Mouse (Mus musculus) right cerebral cortex, adult 2 months (tissue): ENCODE measurements around the gene Fam83f.

ENCODE experiments used
- DNase-seq, 2 experiments: peaks; one replicate each; pipeline ENCODE4 v3.0.0; 2021 to 2022; ENCODE audit warnings: low spot score in 2 of 2

Fam83f gene

DNA sequence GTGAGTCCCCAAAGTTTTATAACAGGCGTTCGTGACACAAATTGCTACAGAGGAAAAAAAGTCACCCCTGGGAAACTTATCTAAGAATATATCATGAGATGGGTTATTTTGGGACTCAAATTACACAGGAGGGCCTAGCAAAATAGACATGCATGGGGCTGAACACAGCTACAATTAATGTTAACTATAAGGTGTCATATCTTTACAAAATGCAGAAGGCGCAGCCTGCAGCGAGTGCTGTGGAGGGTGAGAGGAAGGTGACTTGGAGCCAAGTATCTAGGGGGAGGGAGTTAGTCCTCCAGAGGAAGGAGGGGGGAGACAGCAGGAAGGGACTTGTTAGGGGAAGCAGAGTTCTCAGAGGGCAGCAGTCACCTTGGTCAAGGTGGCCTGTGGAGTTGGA is 7.2 kb upstream of the Fam83f start:
- DNase-seq, result no peak

DNA sequence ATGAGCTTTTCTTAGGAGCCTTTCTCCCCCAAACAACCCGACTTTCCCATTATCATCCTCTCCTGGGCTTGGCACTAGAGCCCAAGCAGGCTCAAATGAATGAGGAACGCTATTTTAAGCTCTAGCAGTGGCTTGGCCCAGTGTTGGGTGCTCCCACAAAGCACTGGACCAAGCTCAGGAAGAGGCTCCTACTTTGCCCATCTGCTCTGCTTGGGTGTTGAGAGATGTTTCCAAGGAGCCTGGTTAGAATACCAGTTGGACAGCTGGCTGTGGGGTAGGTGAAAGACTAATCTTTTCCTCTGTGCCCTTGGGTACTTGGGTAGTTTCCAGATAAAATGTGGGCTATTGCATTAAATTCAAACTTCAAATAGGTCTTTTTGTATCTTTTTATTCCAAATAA is 1.2 kb downstream of the Fam83f start:
- no peak for DNase-seq

DNA sequence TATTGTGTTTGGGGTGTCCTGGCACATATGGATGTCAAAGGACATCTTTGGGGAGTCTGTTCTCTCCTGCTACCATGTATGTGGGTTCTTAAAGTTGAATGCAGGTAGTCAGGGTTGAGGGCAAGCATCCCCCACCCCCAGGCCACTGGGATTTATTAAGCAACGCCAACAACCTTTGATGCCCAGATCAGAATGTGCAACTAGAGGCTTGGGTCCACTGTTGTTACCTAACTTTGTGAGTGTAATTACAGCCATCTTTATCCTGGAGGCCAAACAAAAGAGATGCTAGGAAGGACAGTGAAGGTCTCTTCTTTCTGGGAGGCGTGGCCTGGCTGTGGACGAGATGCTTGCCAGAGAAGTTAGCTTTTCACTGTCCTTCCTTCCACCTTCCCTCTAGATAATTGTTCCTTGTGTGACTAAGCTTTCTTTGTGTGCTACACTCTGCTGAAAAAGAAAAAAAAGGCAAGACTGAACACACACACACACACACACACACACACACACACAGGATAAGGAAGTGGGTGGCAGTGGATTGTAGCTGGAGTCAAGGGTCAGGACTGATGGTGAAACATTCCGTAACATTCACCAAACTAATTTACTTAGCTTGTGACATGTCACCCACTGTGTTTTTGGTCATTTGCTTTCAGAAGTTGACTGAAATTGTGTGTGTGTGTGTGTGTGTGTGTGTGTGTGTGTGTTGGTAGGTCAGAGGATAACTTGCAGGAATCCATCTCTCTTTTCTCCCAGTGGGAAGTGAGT is 1.9 kb downstream of the Fam83f start:
- no peak for DNase-seq

DNA sequence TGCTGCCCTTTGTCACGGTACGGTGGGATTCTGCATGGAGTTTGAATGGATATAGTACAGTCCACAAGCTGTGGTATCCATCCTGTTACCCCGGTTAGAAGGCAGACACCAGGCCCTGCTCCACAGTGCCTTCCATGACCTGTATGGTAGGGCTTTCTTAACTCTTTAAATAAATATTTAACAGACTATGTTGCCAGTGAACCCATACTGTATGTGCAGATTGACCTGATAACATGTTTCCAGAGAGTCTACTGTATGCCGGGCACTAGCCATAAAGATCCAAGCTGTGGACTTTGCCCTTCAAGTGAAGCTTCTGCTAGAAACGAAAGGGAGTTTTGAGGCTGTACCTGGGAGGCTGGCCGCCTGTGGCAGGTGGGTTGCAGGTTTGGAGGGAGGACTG is 3.1 kb downstream of the Fam83f start:
- DNase-seq, result no peak

DNA sequence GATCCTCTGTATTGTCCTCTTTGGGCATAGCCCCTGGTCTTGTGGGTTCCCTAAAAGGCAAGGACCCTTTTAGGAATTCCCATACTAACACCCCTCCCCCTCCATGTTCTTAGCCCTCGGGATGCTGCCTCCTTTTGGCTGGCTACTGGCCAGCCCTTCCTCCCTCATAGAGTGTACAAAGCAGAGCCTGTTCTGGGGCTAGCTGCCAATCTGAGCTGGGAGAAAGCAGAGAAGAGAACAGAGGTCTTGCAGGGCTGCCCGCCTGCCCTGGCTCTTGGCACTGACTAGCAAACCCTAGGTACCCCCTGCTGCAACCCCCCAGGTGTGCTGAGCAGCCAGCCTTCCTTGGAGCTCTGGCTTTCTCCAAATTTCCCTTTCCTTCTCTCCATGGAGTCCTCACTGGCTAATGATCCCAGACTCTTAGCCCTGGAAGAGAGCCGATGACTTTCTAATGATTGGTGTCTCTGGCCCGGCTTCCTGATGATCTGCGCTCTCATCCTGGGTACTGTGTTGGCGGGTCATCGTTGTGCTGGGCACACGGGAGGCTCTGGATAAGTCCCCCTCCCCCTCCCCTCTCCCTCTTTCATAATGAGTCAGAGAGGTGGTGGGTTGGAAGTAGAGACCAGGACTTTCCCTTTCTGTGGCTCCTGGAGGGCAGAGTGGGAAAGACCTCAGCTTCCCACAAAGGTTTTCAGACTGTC is 8.0 kb downstream of the Fam83f start:
- DNase-seq, result peak in 1 of 2 experiments; percentile 43

DNA sequence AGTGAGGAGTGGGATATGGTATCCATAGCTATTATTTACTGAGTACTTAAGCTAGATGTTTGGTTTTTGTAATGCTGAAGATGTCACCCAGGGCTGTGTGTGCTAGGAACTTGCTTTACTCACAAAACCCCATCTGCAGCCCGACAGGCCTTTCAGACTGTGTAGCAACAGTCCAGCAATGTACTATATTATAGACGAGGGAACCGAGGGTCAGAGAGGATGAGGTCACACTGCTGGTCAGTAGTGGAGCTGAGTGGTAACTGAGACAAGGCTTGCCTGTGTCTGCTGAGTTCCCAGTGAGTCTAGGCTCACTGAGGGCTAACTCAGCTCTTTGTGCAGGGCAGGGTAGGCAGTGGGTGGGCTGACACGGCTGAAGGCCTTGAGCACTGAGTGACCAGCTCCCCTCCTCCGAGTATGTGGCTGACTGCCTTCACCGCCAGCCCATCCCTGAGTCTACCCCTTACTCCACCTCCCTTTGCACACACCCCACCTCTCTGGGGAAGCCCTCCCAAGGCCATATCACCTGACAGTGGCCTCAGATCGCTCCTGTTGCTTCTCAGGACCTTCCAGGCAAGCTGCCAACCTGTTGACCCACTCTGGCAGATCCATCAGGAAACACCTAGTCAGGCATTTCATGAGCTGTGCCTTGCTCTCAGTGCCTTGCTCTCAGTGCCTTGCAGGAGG is 8.8 kb downstream of the Fam83f start:
- no peak for DNase-seq

DNA sequence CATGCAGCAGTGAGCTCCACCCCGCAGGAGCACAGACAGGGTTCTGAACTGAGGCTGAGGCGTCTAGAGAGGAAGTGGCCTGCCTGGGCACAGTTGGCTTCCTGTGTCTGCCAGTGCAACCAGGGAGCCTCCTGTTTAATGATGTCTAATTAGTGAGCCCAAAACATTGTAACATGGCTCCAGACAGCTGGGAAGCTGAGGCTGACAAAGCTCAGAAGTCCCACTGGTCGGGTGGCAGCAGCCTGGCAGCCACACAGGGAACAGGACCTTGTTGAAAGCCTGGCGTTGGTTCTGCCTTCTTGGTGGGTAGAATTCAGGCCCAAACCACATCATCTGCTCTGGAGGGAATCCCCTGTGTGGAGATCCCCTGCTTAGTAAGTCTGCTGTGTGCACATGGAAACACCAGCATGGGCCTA is 9.8 kb downstream of the Fam83f start:
- DNase-seq, result no peak

DNA sequence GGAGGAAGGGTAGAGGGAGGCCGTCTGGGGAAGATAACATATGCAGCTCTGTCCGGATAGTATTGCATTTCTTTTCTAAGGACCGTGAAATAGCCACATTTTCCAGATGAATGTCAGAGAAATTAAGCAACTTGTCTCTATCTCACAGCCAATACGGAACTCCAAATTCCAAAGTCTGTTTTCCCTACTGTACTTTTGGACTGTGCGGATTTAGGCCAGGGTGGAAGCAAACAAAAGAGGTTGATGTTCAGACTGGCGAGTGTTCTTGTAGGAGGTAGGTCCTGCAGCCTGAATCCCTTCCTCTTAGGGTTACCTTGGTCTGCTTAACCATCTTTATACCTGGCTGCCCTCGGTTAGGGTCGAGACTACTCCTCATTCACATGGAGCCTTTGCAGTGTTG is 10.7 kb downstream of the Fam83f start:
- no peak for DNase-seq

DNA sequence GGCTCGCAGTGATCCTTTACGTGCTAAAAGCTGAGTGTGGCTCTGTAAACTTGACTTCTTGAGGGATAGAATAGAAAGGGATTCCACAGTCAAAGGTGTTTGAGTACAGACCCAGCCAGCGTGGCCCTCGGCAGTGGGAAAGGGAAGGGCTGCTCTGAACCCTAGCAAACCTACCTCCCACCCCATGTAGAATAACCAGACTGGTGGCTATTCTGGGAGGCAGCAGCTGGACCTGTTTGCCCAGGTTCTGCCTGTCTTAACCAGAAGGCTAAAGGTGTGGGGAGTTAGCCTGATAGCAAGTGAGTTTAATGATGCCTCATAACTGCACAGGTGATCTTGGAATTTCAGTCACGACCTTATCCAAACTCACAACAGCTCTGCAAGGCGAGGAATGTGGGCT is 11.5 kb downstream of the Fam83f start:
- no peak for DNase-seq

DNA sequence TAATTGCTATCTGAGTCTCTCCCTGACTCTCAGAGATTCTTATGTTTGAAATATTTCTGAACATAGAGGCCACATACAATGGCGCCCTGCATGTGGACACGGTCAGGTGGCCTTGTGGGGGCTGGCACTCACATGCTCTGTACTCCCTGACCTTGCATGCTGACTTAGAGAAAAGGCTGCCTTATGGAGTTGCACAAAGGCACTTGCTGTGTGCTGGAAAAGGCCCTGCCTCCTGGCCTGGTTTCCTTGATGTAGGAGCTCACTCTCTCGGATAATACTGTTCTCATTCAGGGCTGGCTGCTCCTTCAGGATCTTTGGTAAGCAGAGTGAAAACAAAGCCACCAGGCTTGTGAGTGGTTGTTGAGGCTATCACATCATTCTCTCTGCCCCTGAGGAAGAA is 12.3 kb downstream of the Fam83f start:
- DNase-seq, result peak in 1 of 2 experiments; percentile 22

DNA sequence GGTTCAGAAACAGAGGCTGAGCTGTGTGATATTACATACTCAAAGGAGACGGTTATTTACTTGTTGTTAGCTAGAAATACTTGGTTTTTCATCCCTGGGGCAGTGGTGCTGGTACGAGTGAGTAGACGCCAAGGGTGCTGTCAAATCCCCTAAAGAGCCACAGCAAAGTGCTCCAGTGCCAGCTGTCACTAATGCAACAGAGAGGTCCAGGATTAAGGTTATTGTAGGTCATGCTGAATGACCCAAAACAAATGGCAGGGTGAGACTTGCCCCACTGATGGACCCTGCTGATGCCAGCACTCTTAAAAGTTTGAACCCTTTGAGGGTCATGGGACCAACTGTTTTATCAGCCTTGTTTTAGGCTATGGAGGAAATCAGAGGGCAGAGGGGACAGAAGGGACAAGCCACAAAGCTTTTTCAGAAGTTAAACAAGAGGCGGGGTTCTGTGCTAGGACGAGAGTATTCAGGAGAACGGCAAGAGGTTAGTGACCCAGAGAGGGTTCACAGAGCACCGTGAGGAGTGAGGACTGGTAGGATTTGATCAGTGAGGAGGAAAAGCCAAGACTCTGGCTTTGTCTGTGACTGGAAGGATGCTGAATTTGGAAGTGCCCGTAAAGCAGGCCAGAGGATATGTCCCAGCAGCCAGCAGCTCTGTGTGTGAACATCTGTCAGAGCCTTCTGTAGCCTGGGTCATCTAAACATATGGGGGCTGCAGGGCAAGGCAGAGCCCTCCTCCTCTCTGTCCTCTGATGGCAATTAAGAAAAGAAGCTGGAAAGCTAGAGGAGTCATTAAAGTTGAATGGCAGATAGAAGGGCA is 13.3 kb downstream of the Fam83f start:
- DNase-seq, result no peak

DNA sequence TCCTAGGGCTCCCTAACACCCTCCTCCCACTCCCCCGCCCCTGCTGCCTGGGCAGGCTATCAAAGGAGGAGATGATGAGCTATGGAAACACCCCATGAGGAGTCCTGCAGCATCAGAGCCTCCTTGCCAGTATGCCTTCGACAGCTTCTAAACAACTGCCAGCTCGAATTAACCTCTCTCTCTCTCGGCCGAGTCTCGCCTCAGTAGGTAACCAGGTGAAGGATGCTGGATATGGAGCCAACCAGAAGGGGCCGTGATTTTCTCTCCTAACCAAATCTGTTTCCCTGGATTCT is 13.9 kb downstream of the Fam83f start:
- DNase-seq, result peak in 1 of 2 experiments; percentile 15

DNA sequence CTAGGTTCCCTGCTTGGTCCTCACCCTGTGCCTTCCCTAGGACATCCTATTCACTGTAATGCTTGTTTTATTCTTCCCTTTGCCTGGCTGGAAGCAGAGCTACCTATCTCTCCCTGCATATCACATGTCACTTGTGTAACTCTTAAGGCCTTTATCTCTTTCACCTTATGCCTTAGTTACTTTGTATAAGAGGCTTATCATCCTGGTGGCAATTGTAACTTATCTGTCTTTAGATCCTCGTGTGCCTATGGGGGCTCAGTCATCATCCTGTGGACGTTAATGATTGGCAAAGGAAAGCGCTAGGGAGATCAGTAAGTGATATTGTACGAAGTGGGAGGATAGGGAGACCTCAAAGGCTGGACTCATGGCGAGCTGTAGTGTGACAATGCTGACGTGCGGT is 16.9 kb downstream of the Fam83f start:
- DNase-seq, result no peak

DNA sequence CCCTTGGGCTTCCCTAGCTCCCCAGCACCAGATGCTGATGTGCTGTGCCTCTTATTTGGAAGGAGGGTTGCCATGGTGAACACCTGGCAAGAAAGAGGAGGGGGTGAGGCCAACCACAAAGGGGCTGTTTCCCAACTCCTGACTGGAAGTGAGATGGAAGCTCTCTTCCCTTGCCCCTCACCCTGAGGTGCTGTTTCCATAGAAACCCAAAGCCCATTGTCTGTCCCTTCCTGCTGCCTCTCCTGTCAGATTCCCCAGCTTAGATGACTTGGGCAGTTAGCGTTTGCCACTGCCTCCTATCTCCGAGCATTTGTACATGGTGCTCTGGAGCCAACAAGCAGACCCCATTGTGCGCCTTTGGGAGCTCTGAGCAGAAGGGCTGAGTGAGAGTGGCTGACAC is 21.8 kb downstream of the Fam83f start:
- no peak for DNase-seq

DNA sequence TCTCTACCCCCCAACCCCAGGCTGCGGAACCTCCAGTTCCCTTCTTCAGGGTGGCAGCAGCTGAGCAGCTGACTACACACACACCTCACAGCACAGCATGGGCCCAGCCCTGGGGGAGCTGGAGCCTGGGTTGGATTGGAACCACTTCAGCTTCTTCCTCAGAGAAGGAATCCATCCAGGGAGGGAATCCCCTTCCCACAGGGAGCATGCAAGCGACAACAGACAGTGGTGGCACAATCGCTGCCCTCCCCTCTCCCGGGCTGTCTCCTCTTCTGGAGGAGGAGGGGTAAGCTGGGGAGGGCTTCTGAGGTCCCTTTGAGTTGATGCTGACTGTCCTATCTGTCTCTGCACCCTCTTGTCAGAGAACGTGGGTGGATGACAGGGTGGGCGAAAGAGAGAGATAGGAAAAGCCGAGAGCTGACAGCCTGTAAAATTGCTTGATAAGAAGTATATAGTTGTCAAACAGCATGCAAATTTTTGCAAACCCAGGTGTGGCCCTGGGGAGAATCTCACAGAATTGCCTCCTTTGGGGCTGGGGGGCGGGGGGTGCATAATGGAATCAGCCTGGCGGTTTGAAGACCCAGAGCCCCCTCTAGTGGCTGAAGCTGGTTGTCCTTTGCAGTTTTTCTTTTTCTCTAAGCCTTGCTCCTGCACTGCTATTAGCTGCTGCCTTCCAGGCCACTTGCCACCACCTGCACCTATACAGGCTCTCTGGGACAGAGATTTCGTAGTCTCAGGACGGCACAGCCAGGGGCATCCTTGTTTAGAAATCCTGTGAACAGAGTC is 22.7 kb downstream of the Fam83f start:
- DNase-seq, result peak; percentile 85 to 87

DNA sequence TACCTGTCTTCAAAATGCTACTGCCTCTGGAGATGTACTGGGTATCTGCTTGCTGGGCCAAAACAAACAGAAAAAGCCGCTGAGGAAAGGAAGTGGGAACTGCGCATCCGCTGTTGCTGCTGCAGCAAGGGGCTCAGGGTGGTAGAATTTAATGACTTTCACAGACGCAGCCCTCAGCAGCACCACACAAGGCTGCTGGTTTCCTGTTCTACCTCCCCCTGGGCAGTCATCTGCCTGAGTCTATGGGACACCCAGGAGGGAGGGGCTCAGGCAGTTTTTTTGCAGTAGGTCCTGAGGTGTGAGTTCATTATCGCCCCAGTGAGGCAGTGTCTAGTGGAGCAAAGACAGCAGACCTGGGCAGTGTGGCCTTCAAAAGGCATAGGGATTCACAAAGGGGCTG is 25.9 kb downstream of the Fam83f start:
- no peak for DNase-seq

DNA sequence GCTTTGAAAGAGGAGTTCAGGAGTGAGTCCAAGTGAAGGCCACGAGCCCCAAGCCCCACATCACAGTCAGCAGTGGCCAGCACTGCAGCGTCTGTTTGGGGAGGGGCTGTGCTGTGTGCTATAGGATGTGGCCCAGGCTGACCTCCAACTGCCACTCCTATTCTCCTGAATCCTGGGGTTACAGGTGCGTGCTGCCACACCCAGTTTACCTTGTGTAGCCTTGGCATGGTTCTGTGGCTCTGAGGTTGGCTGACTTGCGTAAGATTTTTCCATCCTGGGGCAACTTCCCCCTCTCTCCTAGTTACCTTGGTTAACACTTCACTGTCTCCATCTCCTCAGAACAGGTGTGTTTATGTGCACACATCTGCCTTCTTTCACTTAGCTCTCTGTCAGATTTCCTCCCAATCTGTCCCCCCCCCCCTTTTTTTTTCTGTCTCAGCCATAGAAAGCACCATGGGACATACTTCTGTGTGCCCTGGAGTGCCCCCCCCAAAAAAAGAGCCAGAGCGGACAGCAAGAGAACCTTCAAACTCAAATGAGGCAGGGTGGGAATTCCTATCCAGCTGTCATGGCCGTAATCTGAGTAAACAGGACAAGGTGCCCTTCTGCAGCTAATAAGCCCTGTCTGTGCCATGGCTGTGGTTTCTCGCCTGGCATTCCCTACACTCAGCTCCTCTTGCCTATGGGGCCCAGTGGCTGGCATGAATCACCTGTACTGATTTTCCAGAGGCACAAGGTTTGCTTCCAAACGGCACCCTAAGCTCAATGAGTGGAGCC is 30.0 kb downstream of the Fam83f start:
- DNase-seq, result no peak

DNA sequence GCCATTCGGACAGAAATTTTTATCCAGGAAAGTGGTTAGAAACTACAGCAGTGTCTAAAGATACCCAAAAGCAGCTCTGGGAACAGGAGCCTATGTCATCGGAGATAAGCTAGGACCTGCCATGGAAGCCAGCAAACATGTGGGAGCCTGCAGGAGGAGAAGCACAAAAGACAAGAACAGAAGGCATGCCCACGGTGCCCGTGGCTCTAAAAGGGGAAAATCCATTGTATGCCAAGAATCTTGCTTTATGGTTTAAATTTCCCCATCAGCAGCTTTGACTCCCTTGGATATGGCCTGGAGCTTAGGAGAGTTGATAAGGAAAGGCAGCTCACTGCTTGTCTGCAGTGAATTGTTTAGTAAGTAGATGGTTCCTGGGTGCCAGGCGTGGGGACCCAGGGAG is 31.3 kb downstream of the Fam83f start:
- peak; percentile 14 to 36 for DNase-seq

DNA sequence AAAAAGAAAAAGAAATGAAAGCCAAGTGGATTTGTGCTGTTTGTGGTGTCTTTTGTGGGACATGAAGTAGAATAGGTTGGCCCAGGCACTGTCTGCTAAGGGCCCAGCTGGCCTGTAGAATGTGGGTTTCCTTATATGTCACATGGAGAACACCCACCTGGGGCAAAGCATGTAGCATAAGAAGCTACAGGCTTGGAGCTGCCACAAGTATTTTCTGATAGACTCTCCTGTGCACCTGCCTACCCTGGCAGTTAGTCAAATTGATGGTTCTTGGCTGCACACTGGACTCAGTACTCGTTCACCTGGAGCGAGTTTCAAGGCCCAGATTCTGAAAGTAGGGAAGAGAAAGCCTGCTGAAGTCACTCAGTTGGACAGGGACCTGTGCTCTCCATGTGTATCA is 31.8 kb downstream of the Fam83f start:
- DNase-seq, result no peak

DNA sequence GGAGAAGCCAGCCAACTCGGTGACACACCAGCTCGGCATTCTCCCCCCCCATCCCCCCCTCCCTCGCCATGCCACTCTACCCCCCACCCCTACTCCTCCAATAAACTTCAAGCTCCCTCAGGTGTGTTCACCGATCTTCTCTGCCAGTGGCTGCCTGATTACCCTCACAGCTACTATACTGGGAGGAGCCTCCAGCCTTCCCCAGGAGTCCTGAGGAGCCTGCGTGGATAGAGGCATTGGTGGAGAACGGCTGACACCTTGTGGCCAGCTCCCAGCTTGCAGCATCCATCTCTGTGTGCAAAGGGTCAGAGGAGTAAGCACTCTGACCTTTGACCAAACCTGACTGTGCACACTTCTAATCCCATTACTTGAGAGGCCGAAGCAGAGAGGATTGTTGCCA is 32.6 kb downstream of the Fam83f start:
- peak; percentile 85 to 86 for DNase-seq
